Mouse (Mus musculus) midbrain, embryonic 13.5 days (tissue): ENCODE data around the gene Tppp2. TPM values are rescaled to one million over a fixed set of nuclear protein-coding genes. Genes with fewer than 3 reads are reported as not detected.

Source experiments
- ATAC-seq: fragments of 200-750 bp; cut with Nextera tagmentation; 2 replicates; pipeline ENCODE4 v1.8.0; 2017; ENCODE audit warnings: mild to moderate bottlenecking, moderate TSS enrichment, moderate library complexity
- H3K27ac ChIP-seq: fragments of 300-500 bp; sonication (generic); 2 replicates; pipeline ENCODE4 v1.5.1; 2015; ENCODE audit warnings: inconsistent platforms, mild to moderate bottlenecking, moderate library complexity
- H3K27me3 ChIP-seq: fragments of 300-500 bp; sonication (generic); 2 replicates; pipeline ENCODE4 v1.6.1; 2015; ENCODE audit warnings: mild to moderate bottlenecking, inconsistent platforms
- H3K36me3 ChIP-seq: fragments of 300-500 bp; sonication (generic); 2 replicates; pipeline ENCODE4 v1.6.1; 2015; ENCODE audit warnings: mild to moderate bottlenecking, inconsistent platforms
- H3K4me1 ChIP-seq: fragments of 300-500 bp; sonication (generic); replicated peaks from 2 replicates; pipeline ENCODE4 v1.6.1; 2015; ENCODE audit warnings: inconsistent platforms
- H3K4me2 ChIP-seq: fragments of 300-500 bp; sonication (generic); replicated peaks from 2 replicates; pipeline ENCODE4 v1.6.1; 2015; ENCODE audit warnings: moderate library complexity, mild to moderate bottlenecking, inconsistent platforms
- H3K4me3 ChIP-seq: fragments of 300-500 bp; sonication (generic); replicated peaks from 2 replicates; pipeline ENCODE4 v1.5.1; 2015; ENCODE audit warnings: mild to moderate bottlenecking, inconsistent platforms
- H3K9ac ChIP-seq: fragments of 300-500 bp; sonication (generic); replicated peaks from 2 replicates; pipeline ENCODE4 v1.6.1; 2015; ENCODE audit warnings: mild to moderate bottlenecking, inconsistent platforms
- H3K9me3 ChIP-seq: fragments of 300-500 bp; sonication (generic); 2 replicates; pipeline ENCODE4 v1.6.1; 2016; ENCODE audit warnings: mild to moderate bottlenecking, inconsistent platforms
- WGBS: fragments of 180-500 bp; shearing (Covaris S2); methylation state at CpG from one replicate; pipeline ENCODE4 v1.1.7; 2015; 5-methylcytosine and 5-hydroxymethylcytosine counted together
- polyA plus RNA-seq: library from polyadenylated mRNA; unstranded; fragments of >200 nt; fragmentation: Nextera tagmentation; extraction: Ambion mirVana; gene quantifications from 2 replicates; pipeline ENCODE4 v1.2.1, GENCODE M21; 2015

The Tppp2 gene
- not detected in 2 replicates for polyA plus RNA-seq

- no peak within 1 kb of the TSS for H3K27ac ChIP-seq
- no peaks in the 10 kb centered on the region for H3K36me3 ChIP-seq
- no peak within 1 kb of the TSS for H3K9ac ChIP-seq
- H3K27me3 ChIP-seq: peaks cover 3% of the 10 kb centered on the region; the same call in 1 of the 2 replicates
- no peak for ATAC-seq
- no peak within 1 kb of the TSS for H3K4me2 ChIP-seq
- WGBS: 90% methylated on average over 4 of the region's 4 CpGs
- no peak within 1 kb of the TSS for H3K4me3 ChIP-seq
- no peaks in the 10 kb centered on the region for H3K9me3 ChIP-seq
- peaks cover 16% of the 10 kb centered on the region for H3K4me1 ChIP-seq
These were observed at the start of gene Tppp2 for GRCm38 (mm10) chr14:51918125-51918524. Gene Tppp2, plus strand, starts transcription at chr14:51918425.

GRCm38 (mm10) chr14:51870756-51871155 lies 47.5 kb upstream of the Tppp2 start:
- ATAC-seq: no peak
- Histone ChIP-seq H3K27ac (no peak overlapping the region), H3K4me2 (no peak overlapping the region), H3K4me3 (no peak overlapping the region), H3K4me1 (no peaks in the 10 kb centered on the region), H3K27me3 (no peaks in the 10 kb centered on the region), H3K9ac (no peak overlapping the region), H3K36me3 (no peaks in the 10 kb centered on the region), H3K9me3 (no peaks in the 10 kb centered on the region)
- 77% methylated on average over 2 of the region's 2 CpGs for WGBS

- Histone ChIP-seq H3K9ac (no peak overlapping the region), H3K27me3 (no peaks in the 10 kb centered on the region), H3K36me3 (no peaks in the 10 kb centered on the region), H3K9me3 (no peaks in the 10 kb centered on the region), H3K4me1 (no peaks in the 10 kb centered on the region), H3K4me3 (no peak overlapping the region), H3K4me2 (no peak overlapping the region), H3K27ac (no peak overlapping the region)
- ATAC-seq: no peak
- 76% methylated on average over 9 of the region's 9 CpGs for WGBS
These were observed 46.5 kb upstream of the Tppp2 start for GRCm38 (mm10) chr14:51871741-51872140.

- 89% methylated on average over 3 of the region's 3 CpGs for WGBS
- H3K4me3 ChIP-seq: no peak overlapping the region
- no peak overlapping the region for H3K4me2 ChIP-seq
- H3K9ac ChIP-seq: no peak overlapping the region
- no peaks in the 10 kb centered on the region for H3K27me3 ChIP-seq
- H3K36me3 ChIP-seq: no peaks in the 10 kb centered on the region
- no peaks in the 10 kb centered on the region for H3K9me3 ChIP-seq
- ATAC-seq: no peak
- H3K27ac ChIP-seq: no peak overlapping the region
- no peaks in the 10 kb centered on the region for H3K4me1 ChIP-seq
These were observed 40.7 kb upstream of the Tppp2 start for GRCm38 (mm10) chr14:51877517-51877916.

- H3K27ac ChIP-seq: peak overlapping the region; percentile 89
- H3K9me3 ChIP-seq: no peaks in the 10 kb centered on the region
- H3K4me3 ChIP-seq: peak overlapping the region; percentile 81
- no peaks in the 10 kb centered on the region for H3K27me3 ChIP-seq
- peak overlapping the region; percentile 88 for H3K4me2 ChIP-seq
- peaks cover 20% of the 10 kb centered on the region for H3K36me3 ChIP-seq
- peaks cover 20% of the 10 kb centered on the region for H3K4me1 ChIP-seq
- ATAC-seq: peak; percentile 35
- H3K9ac ChIP-seq: peak overlapping the region; percentile 60
- 1% methylated on average over 4 of the region's 4 CpGs for WGBS
These were observed 34.6 kb upstream of the Tppp2 start for GRCm38 (mm10) chr14:51883527-51884030.

- H3K9me3 ChIP-seq: no peaks in the 10 kb centered on the region
- 1% methylated on average over 14 of the region's 14 CpGs for WGBS
- peak overlapping the region; percentile 88 for H3K4me2 ChIP-seq
- H3K4me1 ChIP-seq: peaks cover 20% of the 10 kb centered on the region
- H3K9ac ChIP-seq: peak overlapping the region; percentile 60
- ATAC-seq: peak; percentile 0
- H3K4me3 ChIP-seq: peak overlapping the region; percentile 81
- H3K27ac ChIP-seq: peak overlapping the region; percentile 89
- H3K36me3 ChIP-seq: peaks cover 25% of the 10 kb centered on the region
- no peaks in the 10 kb centered on the region for H3K27me3 ChIP-seq
These were observed 34.1 kb upstream of the Tppp2 start for GRCm38 (mm10) chr14:51884031-51884544.

- H3K4me1 ChIP-seq: peaks cover 20% of the 10 kb centered on the region
- WGBS: under 1% methylated on average over 43 of the region's 43 CpGs
- H3K36me3 ChIP-seq: peaks cover 32% of the 10 kb centered on the region
These were observed 33.5 kb upstream of the Tppp2 start, which contains the start of gene Mettl17 for GRCm38 (mm10) chr14:51884598-51885331. Gene Mettl17, plus strand, starts transcription at chr14:51884842.

GRCm38 (mm10) chr14:51886051-51886450 lies 32.2 kb upstream of the Tppp2 start:
- Histone ChIP-seq H3K4me3 (peak overlapping the region; percentile 81), H3K4me1 (peaks cover 20% of the 10 kb centered on the region), H3K27ac (no peak overlapping the region), H3K9me3 (no peaks in the 10 kb centered on the region), H3K27me3 (no peaks in the 10 kb centered on the region), H3K4me2 (peak overlapping the region; percentile 88), H3K9ac (peak overlapping the region; percentile 88), H3K36me3 (peaks cover 44% of the 10 kb centered on the region)
- no peak for ATAC-seq
- 38% methylated on average over 6 of the region's 6 CpGs for WGBS

More at GRCm38 (mm10) chr14:51884598-51885331, 33.5 kb upstream of the Tppp2 start, which contains the start of gene Mettl17:
- no peaks in the 10 kb centered on the region for H3K9me3 ChIP-seq
- H3K9ac ChIP-seq: peak within 1 kb of the TSS; percentile 88
- no peaks in the 10 kb centered on the region for H3K27me3 ChIP-seq
- peak within 1 kb of the TSS; percentile 89 for H3K27ac ChIP-seq
- peak within 1 kb of the TSS; percentile 88 for H3K4me2 ChIP-seq
- H3K4me3 ChIP-seq: peak within 1 kb of the TSS; percentile 81
- peak; percentile 99 for ATAC-seq

GRCm38 (mm10) chr14:51889833-51890232 lies 28.4 kb upstream of the Tppp2 start:
- Histone ChIP-seq H3K27me3 (no peaks in the 10 kb centered on the region), H3K36me3 (peaks cover 74% of the 10 kb centered on the region), H3K27ac (no peak overlapping the region), H3K9ac (no peak overlapping the region), H3K4me2 (no peak overlapping the region), H3K4me3 (no peak overlapping the region), H3K9me3 (no peaks in the 10 kb centered on the region), H3K4me1 (peaks cover 17% of the 10 kb centered on the region)
- 91% methylated on average over 6 of the region's 6 CpGs for WGBS
- ATAC-seq: no peak

- WGBS: 96% methylated on average over 9 of the region's 9 CpGs
- Histone ChIP-seq H3K27me3 (no peaks in the 10 kb centered on the region), H3K9ac (no peak within 1 kb of the TSS), H3K4me3 (no peak within 1 kb of the TSS), H3K9me3 (no peaks in the 10 kb centered on the region), H3K27ac (no peak within 1 kb of the TSS), H3K4me2 (no peak within 1 kb of the TSS), H3K4me1 (no peaks in the 10 kb centered on the region), H3K36me3 (peaks cover 79% of the 10 kb centered on the region)
- ATAC-seq: no peak
These were observed 25.9 kb upstream of the Tppp2 start, which contains the start of gene Slc39a2 for GRCm38 (mm10) chr14:51892191-51892939. Gene Slc39a2, plus strand, starts transcription at chr14:51892889.

GRCm38 (mm10) chr14:51893094-51893794 lies 25.0 kb upstream of the Tppp2 start:
- no peak overlapping the region for H3K4me3 ChIP-seq
- H3K4me2 ChIP-seq: no peak overlapping the region
- H3K9ac ChIP-seq: no peak overlapping the region
- H3K27ac ChIP-seq: no peak overlapping the region
- no peaks in the 10 kb centered on the region for H3K27me3 ChIP-seq
- peaks cover 70% of the 10 kb centered on the region for H3K36me3 ChIP-seq
- no peaks in the 10 kb centered on the region for H3K9me3 ChIP-seq
- ATAC-seq: 0 out of 2 replicates have a peak, but pooled peaks have one; percentile 32
- H3K4me1 ChIP-seq: no peaks in the 10 kb centered on the region
- 33% methylated on average over 10 of the region's 10 CpGs for WGBS
